Mouse (Mus musculus): ENCODE data around the gene Gpr142.

Gpr142 gene

DNA sequence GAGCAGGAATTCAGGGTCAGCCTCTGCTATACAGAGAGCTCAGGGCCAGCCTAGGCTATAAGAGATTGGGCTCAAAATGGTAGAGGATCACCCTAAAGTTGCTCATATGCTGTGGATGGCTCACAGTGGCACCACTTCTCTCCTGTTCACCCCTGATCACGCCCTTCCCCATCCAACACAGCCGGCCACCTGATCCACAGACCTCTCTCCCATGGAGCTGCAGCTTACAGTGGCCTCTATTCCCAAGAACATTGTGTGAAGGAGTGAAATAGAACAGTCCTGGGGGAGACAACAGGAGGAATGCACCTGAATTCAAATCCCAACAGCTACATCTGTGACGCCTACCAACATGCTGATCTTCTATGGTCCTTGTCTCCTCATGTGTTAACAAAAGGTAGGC, at the start of gene Gpr142:
Gpr142 (plus strand) TSS at position 301 of the 400 bp plus-strand sequence.
- no peak for DNase-seq (ENCODE audit: low read depth, low spot score)

DNA sequence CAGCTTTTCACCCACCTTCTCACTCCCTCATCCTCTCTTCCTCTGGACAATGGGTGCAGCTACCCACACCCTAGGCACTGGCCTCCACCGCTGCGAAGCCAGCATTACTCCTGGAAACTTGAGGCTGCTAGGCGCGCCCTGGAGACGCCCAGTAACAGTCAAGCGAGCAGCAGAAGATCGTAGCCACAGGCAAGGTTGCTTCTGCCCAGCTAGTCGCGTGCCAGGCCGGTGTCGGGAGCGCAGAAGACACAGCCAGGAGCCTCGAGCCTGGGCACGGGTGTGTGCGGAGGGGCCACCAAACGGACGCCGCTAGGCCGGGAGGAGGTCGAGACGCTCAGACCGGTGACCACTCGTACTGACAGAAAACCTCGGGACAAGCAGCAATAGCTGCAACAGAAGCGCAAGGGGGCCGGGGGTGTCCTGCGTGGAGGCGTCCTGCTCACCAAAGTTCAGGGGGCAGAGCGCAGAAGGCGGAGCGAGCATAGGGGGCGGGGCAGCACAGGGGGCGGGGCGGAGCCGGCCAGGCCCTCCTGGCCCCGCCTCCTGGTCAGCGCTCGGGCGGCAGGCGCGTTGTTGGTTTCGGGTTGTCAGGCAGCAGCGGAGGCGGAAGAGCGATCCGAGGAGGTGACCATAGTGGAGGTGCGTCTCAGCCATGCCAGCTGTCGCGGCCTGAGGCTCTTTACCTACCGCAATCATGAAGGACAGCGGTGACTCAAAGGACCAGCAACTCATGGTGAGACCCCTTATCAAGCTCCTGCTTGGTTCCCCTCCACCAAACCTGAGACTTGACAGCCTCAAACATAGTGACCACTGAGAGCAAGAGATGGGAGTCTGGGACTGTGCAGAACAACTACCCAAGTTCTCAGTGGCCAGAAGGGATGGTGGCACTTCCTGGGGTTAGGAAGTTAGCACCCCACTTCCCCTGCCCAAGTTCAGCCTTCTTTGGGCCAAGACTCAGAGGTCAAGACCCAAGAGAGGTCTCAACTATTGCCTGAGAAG, 33.6 kb upstream of the Gpr142 start, which contains the start of gene Kif19a:
Kif19a (plus strand) TSS at position 569 of the 999 bp plus-strand sequence.
- no peak for DNase-seq (ENCODE audit: low read depth, low spot score)

DNA sequence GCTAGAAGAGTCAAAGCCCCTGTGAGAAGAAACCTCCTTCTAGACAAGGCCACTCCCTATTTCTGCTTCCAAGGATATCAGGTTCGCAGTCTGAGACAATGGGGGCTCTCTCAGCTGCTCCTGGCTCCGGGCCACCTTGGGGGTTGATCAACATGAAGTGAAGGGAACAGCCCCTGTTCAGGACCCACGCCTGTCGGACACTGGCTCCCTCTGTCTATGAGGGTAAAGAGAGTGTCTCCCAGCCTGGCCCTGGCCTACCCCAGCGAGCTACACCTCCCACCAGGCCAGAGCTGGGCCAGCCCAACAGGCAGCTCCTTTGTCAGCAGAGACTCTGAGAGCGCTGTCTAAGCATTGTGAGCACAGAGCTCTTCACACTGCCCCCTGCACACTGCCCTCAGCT, 28.8 kb upstream of the Gpr142 start:
- DNase-seq (ENCODE audit: low read depth, low spot score), result no peak

DNA sequence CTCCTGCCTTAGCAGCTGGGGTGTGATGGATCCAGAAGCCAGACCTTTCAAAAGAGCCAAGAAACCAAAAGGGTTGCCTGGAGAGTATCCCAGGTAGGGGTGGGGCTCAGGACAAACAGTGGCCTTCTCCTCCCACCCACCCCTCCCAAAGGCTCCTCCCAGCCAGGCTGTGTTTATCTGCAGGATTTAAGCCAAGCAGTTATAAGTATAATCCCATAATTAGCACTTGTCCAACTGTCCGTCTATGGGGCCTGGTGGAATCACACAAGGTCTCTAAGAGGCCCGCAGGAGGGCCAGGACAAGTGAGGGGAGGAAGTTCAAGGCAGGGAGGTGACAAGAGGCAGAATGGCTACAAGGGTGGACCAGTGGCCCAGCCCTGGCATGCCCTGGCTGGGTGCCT, 26.8 kb upstream of the Gpr142 start:
- no peak for DNase-seq (ENCODE audit: low read depth, low spot score)

DNA sequence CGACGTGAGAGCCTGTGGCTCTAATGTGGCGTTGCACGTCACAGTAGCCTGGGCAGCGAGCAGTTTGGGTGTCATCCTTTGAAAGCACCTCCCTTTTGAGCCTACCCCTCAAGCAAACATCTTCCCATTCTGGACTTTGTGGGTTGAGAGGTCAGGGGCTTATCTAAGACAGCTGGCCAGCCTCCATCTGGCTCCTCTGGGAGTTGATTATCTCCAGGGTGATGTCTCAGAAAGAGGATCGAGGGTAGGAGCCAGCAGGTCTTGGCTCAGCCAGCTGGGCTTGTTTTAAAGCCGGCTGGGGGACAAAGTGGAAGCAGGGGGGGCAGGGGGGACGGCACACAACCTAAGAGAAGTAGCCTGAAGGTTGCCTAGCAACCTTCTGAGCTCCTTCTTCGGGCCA, 18.6 kb upstream of the Gpr142 start:
- DNase-seq (ENCODE audit: low read depth, low spot score), result no peak

DNA sequence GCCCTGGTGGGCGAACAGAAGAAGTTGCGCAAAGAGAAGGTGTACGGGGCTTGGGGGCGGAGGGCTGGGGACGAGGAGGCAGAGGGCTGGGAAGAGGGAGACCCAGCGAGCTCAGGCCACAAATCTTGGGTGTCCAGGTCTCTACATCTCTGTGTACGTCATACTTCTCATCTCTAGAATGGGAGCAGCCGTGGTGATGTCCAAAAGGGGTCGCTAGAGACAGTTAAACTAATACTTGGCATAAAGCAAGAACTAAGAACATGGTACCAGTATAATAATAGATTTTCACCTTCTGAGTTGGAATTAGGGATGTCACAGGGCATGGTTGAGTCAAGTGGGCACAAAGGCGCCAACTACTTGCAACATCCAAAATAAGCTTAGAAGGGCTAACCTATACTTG, 12.8 kb upstream of the Gpr142 start:
- no peak for DNase-seq (ENCODE audit: low read depth, low spot score)

DNA sequence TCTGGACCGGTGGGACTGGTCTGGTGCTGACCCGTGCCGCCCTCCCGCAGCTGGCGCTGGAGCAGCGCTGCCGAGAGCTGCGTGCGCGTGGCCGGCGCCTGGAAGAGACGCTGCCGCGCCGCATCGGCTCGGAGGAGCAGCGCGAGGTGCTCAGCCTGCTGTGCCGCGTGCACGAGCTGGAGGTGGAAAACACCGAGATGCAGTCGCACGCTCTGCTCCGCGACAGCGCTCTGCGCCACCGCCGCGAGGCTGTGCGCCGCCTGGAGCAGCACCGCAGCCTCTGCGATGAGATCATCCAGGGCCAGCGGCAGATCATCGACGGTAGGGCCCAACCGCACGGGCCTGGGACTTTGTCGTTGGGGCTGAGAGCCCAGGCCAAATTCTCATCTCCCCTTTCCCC, 12.4 kb upstream of the Gpr142 start:
- no peak for DNase-seq (ENCODE audit: low read depth, low spot score)

DNA sequence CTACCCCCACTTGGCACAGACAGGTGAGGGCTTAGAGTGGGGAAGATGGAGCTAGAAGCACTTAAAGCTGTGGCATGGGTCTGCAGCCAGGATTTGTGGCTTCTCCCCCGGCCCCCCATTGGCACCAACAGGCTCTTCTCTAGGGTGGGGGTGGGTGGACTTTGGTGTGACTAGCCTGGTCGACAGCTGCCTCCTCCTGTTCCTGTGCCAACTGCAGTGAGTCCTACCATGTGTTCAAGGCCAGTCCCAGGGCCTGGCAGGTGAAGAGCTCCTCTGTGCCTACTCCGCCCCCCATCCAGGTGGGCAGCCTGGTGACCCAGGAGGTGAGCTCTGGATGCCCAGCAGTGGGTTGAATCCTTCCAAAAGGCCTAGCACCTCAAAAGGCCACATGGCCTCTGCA, 11.1 kb upstream of the Gpr142 start:
- DNase-seq (ENCODE audit: low read depth, low spot score), result no peak

DNA sequence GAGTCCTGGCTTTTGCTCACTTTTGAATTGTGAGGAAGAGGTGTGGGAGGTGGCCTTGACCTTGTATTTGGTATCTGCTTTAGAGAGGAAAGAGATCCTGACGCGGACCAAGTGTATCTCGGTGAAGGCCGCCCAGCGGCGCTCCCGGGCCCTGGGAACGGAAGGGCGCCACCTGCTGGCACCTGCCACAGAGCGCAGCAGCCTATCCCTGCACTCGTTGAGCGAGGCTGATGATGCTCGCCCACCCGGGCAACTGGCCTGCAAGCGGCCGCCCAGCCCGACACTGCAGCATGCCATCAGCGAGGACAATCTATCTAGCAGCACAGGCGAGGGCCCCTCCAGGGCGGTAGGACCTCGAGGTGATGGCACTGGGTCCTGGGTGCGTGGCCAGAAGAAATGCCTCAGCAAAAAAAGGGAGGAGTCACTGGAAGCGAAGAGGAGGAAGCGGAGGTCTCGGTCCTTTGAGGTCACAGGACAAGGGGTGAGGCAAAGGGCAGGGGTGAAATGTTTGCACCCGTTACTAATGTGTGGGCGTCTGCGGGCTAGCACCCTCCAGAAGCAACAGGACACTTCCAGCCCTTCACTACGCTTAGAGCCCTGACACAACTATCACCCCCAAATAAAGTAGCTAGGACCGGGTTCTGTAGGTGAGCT, 9.5 kb upstream of the Gpr142 start:
- DNase-seq (ENCODE audit: low read depth, low spot score), result no peak

DNA sequence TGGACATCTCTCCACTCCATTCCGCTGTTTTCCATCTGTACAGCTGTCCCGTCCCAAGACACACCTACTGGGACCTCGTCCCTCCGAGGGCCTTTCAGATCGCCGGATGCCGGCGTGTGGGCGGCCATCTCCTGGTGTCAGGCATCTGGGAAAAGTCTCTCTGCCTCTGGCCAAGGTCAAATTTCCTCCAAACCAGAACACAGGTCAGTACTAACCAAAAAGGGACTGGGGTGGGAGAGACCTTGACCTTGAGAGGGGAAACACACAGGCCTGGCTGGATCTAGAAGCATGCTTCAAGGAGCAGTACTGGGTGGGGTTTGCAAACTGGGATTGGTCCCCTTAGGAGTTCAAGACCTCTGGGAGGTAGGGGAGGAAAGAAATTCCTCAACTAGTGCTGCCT, 9.0 kb upstream of the Gpr142 start:
- DNase-seq (ENCODE audit: low read depth, low spot score), result no peak

DNA sequence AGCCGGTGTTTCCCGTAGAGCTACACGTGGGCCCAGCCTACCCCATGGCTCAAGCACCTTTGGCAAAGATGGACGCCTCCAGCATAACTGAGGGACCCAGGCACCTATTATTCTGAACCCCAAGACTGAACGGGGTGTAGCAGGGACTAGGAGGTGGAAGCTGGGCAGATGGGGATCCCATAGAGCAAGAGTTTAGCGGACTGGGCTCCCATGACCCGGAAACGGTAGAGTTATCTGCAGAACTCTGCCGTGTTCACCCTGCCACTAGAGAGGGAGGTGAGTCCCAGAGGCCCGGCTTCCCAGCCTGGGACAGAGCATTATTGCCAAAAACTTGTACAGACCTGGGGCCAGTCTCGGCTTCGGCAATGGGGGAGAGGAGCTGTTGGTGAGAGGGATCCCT, 8.6 kb upstream of the Gpr142 start:
- no peak for DNase-seq (ENCODE audit: low read depth, low spot score)

DNA sequence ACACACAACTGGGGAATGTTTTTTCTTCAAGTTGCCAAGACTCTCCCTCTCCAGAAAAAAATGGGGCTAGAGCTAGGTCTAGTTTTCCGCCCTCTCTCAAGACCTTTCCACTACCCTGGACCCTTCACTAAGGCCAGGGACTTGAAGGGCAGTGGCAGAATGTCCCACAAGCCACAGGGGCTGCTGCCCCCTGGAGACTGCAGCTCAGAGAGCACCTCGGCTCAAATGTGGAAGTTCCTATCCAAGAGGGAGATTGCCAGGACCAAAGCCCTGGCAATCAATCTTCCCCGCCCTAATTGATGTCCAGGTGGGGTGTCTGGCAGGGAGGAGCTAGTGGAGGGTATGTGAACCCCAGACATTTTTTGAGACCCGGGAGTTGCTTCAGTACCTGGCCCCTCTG, 7.9 kb upstream of the Gpr142 start:
- no peak for DNase-seq (ENCODE audit: low read depth, low spot score)

DNA sequence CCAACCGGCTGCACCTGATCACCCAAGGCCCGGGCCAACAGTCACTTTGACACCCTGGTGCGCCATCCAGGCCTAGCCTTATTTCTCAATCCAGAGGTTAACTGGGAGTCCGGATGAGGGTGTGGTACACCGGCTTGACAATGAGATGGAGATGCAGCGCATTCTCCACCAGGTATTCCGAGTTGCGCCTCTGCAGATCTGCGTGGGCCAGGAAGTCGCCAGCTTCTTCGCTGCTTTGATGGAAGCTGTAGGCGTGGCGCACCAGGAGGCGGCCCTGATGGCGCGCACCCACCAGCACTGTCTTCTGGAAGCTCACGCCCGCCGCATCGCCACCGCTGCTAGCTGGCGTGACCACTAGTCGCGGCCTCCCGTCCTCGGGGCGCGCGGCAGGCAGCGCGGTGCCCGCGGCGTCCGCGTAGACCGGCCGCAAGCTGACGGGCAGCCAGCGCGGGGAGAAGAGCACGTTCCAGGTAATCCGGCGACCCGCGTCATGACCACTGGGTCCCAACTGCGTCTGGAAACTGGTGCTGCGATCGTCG, 7.3 kb upstream of the Gpr142 start:
- no peak for DNase-seq (ENCODE audit: low read depth, low spot score)

DNA sequence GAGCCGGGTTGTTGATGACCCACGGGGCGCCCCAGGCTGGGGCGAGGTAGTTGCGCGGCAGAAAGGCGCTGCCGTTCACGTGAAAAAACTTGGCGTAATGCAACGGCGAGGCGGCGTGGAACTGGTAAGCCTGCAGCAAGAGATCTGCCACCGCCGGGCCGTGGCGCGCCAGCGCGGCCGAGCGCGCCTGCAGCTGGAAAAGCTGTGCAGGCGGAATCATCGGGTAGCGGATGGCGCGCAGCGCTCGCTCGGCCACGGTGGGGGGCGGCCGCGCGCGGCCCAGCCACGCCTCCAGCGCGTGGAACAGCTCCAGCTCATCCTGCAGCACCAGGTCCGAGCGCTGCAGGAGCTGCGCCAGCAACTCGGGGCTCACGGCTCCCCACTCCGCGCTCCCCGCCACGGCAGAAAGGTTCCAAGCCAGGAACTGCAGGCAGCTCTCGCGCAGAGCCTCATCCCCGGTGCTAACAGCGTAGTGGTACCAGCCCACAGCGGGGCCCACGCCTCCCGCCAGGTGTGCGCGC, 6.8 kb upstream of the Gpr142 start:
- no peak for DNase-seq (ENCODE audit: low read depth, low spot score)

DNA sequence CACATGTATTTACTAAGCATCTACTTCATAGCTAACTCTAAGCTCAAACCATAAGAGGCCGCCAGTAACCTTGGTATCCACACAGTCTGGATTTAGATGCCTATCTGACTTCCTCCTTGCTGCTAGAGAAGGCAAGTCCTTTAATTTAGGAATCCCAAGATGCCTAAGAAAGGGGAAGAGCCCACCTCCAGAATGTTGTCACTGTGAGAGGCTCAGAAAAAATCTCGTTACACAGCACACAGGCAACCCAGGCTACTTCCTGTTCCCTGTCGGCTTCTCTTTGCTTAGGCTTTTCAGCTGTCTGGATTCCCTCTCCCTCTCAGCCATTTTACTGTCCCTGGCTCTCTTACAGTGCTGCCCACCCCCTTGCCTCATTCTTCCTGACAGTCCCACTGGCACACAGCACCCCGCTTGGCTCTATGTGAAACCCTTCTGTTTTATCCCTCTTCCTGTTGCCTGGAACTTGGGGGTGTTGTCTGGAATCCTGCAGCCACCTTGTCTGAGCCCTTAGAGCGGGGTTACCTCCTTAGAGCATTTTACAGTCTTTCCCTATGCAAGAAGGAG, 5.7 kb upstream of the Gpr142 start:
- DNase-seq (ENCODE audit: low read depth, low spot score), result no peak

DNA sequence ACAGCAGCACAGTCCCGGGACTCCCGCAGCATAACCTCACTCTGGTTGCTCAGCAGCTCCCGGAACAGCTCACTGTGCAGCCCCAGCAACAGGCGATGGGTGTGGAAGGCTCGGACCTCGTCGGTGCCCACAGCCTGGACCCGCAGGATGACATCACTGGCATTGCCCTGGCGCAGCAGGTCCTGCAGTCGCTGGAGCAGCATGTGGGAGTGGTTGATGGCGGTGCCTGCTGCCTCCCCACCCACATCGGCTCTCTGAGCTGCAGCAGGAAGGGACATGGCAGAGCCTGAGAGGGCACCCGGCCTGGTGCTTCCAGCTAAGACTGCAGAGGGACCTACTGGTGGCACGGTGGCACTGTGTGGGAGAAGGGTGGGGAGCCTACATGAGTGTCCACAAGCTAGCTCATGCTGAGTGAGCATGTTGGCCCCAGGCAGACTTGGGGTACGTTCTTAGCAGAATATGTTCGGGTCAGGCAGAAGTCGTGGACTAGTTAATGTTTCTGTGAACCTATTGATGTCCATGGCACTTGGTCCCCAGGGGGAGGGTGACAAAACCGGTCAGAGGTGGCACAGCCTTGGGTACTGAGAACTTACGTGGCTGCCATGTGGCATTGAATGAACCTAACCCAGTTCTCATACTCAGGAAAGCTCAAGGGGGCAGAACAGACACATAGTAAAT, 4.7 kb upstream of the Gpr142 start:
- DNase-seq (ENCODE audit: low read depth, low spot score), result no peak

DNA sequence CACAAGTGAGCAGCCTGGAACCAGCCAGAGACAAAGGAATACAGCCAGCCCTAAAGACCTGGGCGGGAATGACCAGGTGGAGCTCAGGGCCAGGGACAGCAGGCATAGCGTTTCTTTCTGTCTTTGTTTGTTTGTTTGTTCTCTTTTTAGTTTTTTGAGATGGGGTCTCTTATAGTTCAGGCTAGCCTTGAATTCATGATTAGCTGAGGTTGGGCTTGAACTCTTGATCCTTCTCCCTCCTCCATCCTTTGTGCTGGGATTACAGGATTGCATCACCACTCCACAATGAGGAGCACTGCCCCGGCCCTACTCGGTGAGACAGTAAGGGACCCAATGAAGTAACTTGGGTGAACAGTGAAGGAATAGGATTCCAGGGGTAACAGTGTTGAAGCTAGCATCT, 4.0 kb upstream of the Gpr142 start:
- no peak for DNase-seq (ENCODE audit: low read depth, low spot score)

DNA sequence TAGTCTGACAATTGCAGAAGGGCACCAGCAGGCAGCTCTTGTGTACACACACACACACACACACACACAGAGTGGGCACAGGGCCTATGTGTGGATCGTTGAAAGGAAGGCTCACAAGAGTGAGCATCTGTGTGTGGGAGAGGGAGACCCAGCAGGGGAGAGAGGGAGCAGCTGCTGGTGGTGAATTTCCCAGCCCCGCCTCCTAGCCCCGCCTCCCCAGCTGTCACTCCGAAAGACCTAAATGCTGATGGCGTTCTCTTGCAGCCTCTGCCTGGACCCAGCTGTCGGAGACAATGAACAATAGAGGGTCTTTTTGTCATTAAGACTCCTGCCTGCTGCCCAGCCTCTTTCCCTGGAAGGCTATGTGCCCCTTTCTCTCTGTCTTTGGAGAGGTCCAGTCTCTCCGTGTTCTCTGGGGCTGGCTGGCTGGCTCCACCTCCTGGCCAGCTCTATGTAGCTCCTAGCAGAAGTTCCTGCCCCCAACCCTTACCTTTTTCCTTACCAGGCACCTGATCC, 3.4 kb upstream of the Gpr142 start:
- DNase-seq (ENCODE audit: low read depth, low spot score), result no peak

DNA sequence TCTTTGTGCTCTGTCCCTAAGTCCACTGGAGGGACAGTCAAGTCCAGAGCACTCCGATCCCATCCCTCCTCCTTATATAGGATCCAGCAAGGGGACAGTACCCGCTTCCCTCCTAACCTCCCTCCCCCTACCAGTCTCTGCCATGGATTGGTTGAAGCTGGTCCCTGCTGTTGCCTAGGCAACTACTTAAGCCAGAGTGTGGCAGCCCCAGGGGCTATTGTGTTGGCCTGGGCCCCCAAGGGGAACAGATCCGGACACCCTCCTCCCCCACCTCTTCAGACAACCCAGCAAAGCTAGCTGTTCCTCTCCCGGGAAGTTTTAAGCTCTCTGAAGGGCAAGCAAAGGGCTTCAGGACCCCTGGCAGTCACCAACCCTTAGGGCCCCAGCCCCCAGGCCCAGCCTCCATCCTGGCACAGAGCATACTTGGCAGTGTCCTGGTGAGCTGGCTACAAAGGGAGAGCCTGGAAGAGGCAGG, 2.8 kb upstream of the Gpr142 start, which contains the start of gene Btbd17:
Btbd17 (minus strand) TSS at position 98 of the 475 bp plus-strand sequence.
- DNase-seq (ENCODE audit: low read depth, low spot score), result no peak

DNA sequence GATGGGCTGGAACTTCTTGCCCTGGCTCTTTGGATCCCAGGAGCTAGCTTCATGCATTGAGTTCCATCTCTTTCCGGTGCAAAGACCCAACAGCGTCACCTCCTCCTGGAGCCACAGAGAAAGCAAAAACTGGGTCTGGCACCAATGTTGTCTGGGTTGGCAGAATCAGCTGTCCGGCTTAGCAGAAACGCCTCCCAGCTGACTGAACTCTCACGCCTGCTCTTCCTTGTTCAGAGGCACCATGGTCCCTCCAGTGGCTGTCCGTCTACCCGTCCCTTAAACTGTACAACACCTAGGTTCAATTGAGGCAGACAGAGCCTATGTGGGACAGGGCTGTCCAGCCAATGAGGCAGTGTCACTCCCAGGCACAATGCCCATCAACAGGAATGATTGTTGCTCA, 1.5 kb upstream of the Gpr142 start:
- no peak for DNase-seq (ENCODE audit: low read depth, low spot score)

DNA sequence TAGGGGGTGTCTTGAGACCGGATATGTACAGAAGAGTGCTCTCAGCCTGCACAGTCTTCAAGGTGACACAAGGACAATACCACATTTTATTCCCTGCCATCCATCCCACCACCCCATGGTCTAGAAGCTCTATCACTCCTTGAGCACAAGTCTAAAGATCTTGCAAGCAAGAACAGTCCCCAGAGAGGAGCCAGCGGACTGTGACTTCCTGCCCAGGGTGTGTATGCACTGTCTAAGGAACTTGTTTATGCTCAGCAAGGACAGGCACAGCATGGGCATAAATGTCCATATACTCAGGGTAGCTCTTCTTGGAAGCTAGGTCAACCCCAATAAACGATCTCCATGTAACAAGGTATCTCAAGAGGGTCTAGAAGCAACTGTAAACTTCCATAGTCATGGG, 743 bp upstream of the Gpr142 start:
- DNase-seq (ENCODE audit: low read depth, low spot score), result no peak
